Mouse (Mus musculus) CH12.LX (cell line): Measurements from ENCODE around the gene Fcer2a. TPM values are rescaled to one million over a fixed set of nuclear protein-coding genes. Genes with fewer than 3 reads are reported as not detected.

Experiments
- DNase-seq: peaks from one replicate; pipeline ENCODE4 v3.0.0-alpha.2; 2013; ENCODE audit errors: extremely low read depth
- H3K27ac ChIP-seq: 2 replicates; pipeline ENCODE4 v1.5.1; 2012; ENCODE audit warnings: low read depth, mild to moderate bottlenecking, control low read depth, moderate library complexity; ENCODE audit not compliant: insufficient read depth
- H3K27me3 ChIP-seq: replicated peaks from 2 replicates; pipeline ENCODE3; 2012; ENCODE audit warnings: inconsistent platforms
- H3K36me3 ChIP-seq, 2 experiments: replicated peaks in 1 of 2; 2 replicates each; pipeline versions ENCODE3 to v1.6.1; 2012; ENCODE audit warnings: inconsistent platforms in 1 of 2, low read length in 1 of 2, mild to moderate bottlenecking in 1 of 2, mixed read lengths in 1 of 2, moderate library complexity in 1 of 2; ENCODE audit not compliant: control insufficient read depth in 1 of 2, insufficient read depth in 1 of 2
- H3K4me1 ChIP-seq, 2 experiments: 2 replicates each; pipeline ENCODE4 v1.6.1; 2012; ENCODE audit warnings: inconsistent platforms in 1 of 2, moderate library complexity in 1 of 2; ENCODE audit not compliant: insufficient read depth in 2 of 2, control insufficient read depth in 1 of 2
- H3K4me2 ChIP-seq: 2 replicates; pipeline ENCODE4 v1.6.1; 2012; ENCODE audit warnings: low read depth, mild to moderate bottlenecking, control low read depth; ENCODE audit not compliant: poor library complexity, insufficient read depth, severe bottlenecking
- H3K4me3 ChIP-seq, 3 experiments: fragments of 150-350 bp in 1 of 3; sonication (generic) in 1 of 3; replicated peaks in 1 of 3; 2 replicates each; pipeline versions ENCODE3 to v1.5.1; 2011 to 2012; ENCODE audit warnings: low read depth in 2 of 3, low read length in 2 of 3, mild to moderate bottlenecking in 2 of 3, moderate library complexity in 2 of 3, control low read depth in 1 of 3, improper control_type of control experiment in 1 of 3, inconsistent platforms in 1 of 3, mixed read lengths in 1 of 3; ENCODE audit not compliant: poor library complexity in 1 of 3
- H3K79me2 ChIP-seq: replicated peaks from 2 replicates; pipeline ENCODE4 v1.6.1; 2012; ENCODE audit warnings: mild to moderate bottlenecking, moderate library complexity; ENCODE audit not compliant: control insufficient read depth, poor library complexity, insufficient read depth, severe bottlenecking; ENCODE audit errors: extremely low read depth
- H3K9ac ChIP-seq: 2 replicates; pipeline ENCODE4 v1.6.1; 2012; ENCODE audit warnings: low read depth, mild to moderate bottlenecking, control low read depth, moderate library complexity; ENCODE audit not compliant: insufficient read depth
- H3K9me3 ChIP-seq: replicated peaks from 2 replicates; pipeline ENCODE3; 2012; ENCODE audit warnings: low read length, inconsistent platforms, mixed read lengths
- BHLHE40 ChIP-seq: IDR thresholded peaks from 2 replicates; pipeline ENCODE4 v1.6.1; 2011; ENCODE audit warnings: mild to moderate bottlenecking, low read depth, low read length, improper control_type of control experiment
- CHD2 ChIP-seq: IDR thresholded peaks from 2 replicates; pipeline ENCODE4 v1.6.1; 2011; ENCODE audit warnings: low read length, improper control_type of control experiment
- CTCF ChIP-seq, 2 experiments: IDR thresholded peaks in 1 of 2; conservative IDR thresholded peaks in 1 of 2; 2 replicates each; pipeline ENCODE4 v1.5.1; 2011 to 2012; ENCODE audit warnings: low read depth in 2 of 2, low read length in 2 of 2, improper control_type of control experiment in 1 of 2, inconsistent platforms in 1 of 2, mild to moderate bottlenecking in 1 of 2, moderate library complexity in 1 of 2
- ETS1 ChIP-seq: conservative IDR thresholded peaks from 2 replicates; pipeline ENCODE4 v1.6.1; 2012; ENCODE audit warnings: low read depth, mild to moderate bottlenecking, inconsistent platforms, low read length, improper control_type of control experiment, moderate library complexity
- GABPA ChIP-seq: IDR thresholded peaks from 2 replicates; pipeline ENCODE4 v1.6.1; 2012; ENCODE audit warnings: low read depth, low read length, improper control_type of control experiment, inconsistent platforms; ENCODE audit not compliant: insufficient replicate concordance
- IRF4 ChIP-seq: IDR thresholded peaks from 2 replicates; pipeline ENCODE4 v1.6.1; 2014; ENCODE audit warnings: low read depth, mild to moderate bottlenecking, inconsistent platforms, low read length, improper control_type of control experiment
- JUN ChIP-seq: IDR thresholded peaks from 2 replicates; pipeline ENCODE4 v1.6.1; 2011; ENCODE audit warnings: low read depth, mild to moderate bottlenecking, low read length, improper control_type of control experiment, moderate library complexity; ENCODE audit not compliant: insufficient read depth
- MAFK ChIP-seq: IDR thresholded peaks from 2 replicates; pipeline ENCODE4 v1.6.1; 2011; ENCODE audit warnings: low read length, improper control_type of control experiment; ENCODE audit not compliant: insufficient replicate concordance
- MAZ ChIP-seq: IDR thresholded peaks from 2 replicates; pipeline ENCODE4 v1.6.1; 2012; ENCODE audit warnings: low read depth, mild to moderate bottlenecking, inconsistent platforms, low read length, improper control_type of control experiment, moderate library complexity
- MEF2A ChIP-seq: IDR thresholded peaks from 2 replicates; pipeline ENCODE4 v1.6.1; 2014; ENCODE audit warnings: low read depth, mild to moderate bottlenecking, inconsistent platforms, low read length, improper control_type of control experiment, borderline replicate concordance
- MXI1 ChIP-seq: IDR thresholded peaks from 2 replicates; pipeline ENCODE4 v1.6.1; 2011; ENCODE audit warnings: mild to moderate bottlenecking, low read depth, low read length, improper control_type of control experiment
- MYC ChIP-seq: IDR thresholded peaks from 2 replicates; pipeline ENCODE4 v1.6.1; 2011; ENCODE audit warnings: low read depth, mild to moderate bottlenecking, improper control_type of control experiment, low read length
- NELFE ChIP-seq: IDR thresholded peaks from 2 replicates; pipeline ENCODE4 v1.6.1; 2011; ENCODE audit warnings: low read depth, low read length, improper control_type of control experiment
- NRF1 ChIP-seq: IDR thresholded peaks from 2 replicates; pipeline ENCODE4 v1.6.1; 2014; ENCODE audit warnings: low read depth, mild to moderate bottlenecking, inconsistent platforms, low read length, improper control_type of control experiment, moderate library complexity
- PAX5 ChIP-seq: IDR thresholded peaks from 2 replicates; pipeline ENCODE4 v1.6.1; 2012; ENCODE audit warnings: low read length, inconsistent platforms, mixed read lengths
- POLR2AphosphoS2 ChIP-seq: IDR thresholded peaks from 2 replicates; pipeline ENCODE4 v1.6.1; 2011; ENCODE audit warnings: low read depth, low read length, improper control_type of control experiment
- RAD21 ChIP-seq: IDR thresholded peaks from 2 replicates; pipeline ENCODE4 v1.6.1; 2011; ENCODE audit warnings: low read depth, mild to moderate bottlenecking, low read length, improper control_type of control experiment, moderate library complexity
- RCOR1 ChIP-seq: conservative IDR thresholded peaks from 2 replicates; pipeline ENCODE4 v1.6.1; 2012; ENCODE audit warnings: low read depth, mild to moderate bottlenecking, inconsistent platforms, low read length, improper control_type of control experiment
- SMC3 ChIP-seq: IDR thresholded peaks from 2 replicates; pipeline ENCODE4 v1.6.1; 2011; ENCODE audit warnings: low read depth, low read length, improper control_type of control experiment
- TCF12 ChIP-seq: IDR thresholded peaks from 2 replicates; pipeline ENCODE4 v1.6.1; 2014; ENCODE audit warnings: low read depth, mild to moderate bottlenecking, inconsistent platforms, low read length, improper control_type of control experiment
- UBTF ChIP-seq: IDR thresholded peaks from 2 replicates; pipeline ENCODE4 v1.6.1; 2012; ENCODE audit warnings: low read depth, mild to moderate bottlenecking, inconsistent platforms, low read length, improper control_type of control experiment, moderate library complexity
- USF1 ChIP-seq: IDR thresholded peaks from 2 replicates; pipeline ENCODE4 v1.6.1; 2014; ENCODE audit warnings: low read depth, mild to moderate bottlenecking, inconsistent platforms, low read length, improper control_type of control experiment
- USF2 ChIP-seq: conservative IDR thresholded peaks from 2 replicates; pipeline ENCODE4 v1.6.1; 2011; ENCODE audit warnings: low read depth, low read length, improper control_type of control experiment
- ZC3H11A ChIP-seq: IDR thresholded peaks from 2 replicates; pipeline ENCODE4 v1.6.1; 2012; ENCODE audit warnings: low read depth, mild to moderate bottlenecking, inconsistent platforms, low read length, improper control_type of control experiment
- ZKSCAN1 ChIP-seq: IDR thresholded peaks from 2 replicates; pipeline ENCODE4 v1.6.1; 2012; ENCODE audit warnings: low read depth, inconsistent platforms, low read length, improper control_type of control experiment, borderline replicate concordance
- ZMIZ1 ChIP-seq: IDR thresholded peaks from 2 replicates; pipeline ENCODE4 v1.6.1; 2012; ENCODE audit warnings: low read depth, mild to moderate bottlenecking, inconsistent platforms, low read length, improper control_type of control experiment
- ZNF384 ChIP-seq: IDR thresholded peaks from 2 replicates; pipeline ENCODE4 v1.6.1; 2012; ENCODE audit warnings: low read depth, low read length, improper control_type of control experiment, inconsistent platforms
- dilution Hi-C: fragments of 300-500 bp; cut with MboI; formaldehyde crosslinking; loops from 2 replicates; pipeline ENCODE4 v1.14.3; 2020; ENCODE audit warnings: low sequenced_read_pairs; ENCODE audit not compliant: extremely low pct_unique_long_range_greater_than_20kb, extremely low pct_ligation_motif_present
- in situ Hi-C: fragments of 300-500 bp; cut with MboI; formaldehyde crosslinking; loops from 3 replicates; pipeline ENCODE4 v1.14.3; 2019; ENCODE audit warnings: low sequenced_read_pairs, low pct_ligation_motif_present, low pct_unique_long_range_greater_than_20kb, mixed read lengths
- polyA plus RNA-seq: library from polyadenylated mRNA; unstranded; fragments of >175 nt; gene quantifications from 2 replicates; pipeline ENCODE4 v1.2.1, GENCODE M21; 2012; ENCODE audit warnings: low read depth; ENCODE audit not compliant: insufficient read length
- total RNA-seq, 2 experiments: library from RNA; depleted of rRNA; stranded (reverse); fragments of 300-350 nt in 1 of 2; fragments of >200 nt in 1 of 2; gene quantifications; 2 replicates each; pipeline ENCODE4 v1.2.3; 2012 to 2014

The Fcer2a gene
- total and polyA plus RNA-seq, 3 experiments: 1.5 to 15.6 (median 3.7) TPM

DNA sequence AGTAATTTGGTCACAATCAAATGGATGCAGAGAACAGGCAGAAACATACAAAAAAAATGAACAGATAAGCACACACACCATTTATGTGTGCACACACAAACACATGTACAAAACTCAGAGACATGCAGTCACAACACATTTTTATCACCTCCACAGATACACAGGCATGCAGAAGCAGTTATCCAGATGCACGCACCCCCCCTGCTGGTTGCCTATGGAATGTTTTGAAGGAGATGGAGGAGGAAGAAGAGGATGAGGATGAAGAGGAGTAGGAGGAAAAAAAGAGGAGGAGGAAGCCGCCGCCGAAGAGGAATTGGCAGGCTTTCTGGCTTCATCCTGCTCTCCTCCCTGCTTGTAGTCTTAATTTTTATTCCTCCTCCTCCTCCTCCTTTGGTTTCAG is 11.7 kb upstream of the Fcer2a start:
- Histone ChIP-seq H3K9me3 (no peaks in the 10 kb centered on the region), H3K9ac (no peak overlapping the region), H3K79me2 (no peaks in the 10 kb centered on the region), H3K27me3 (peaks cover 22% of the 10 kb centered on the region), H3K27ac (no peak overlapping the region), H3K4me2 (no peak overlapping the region), H3K4me3 (no peak overlapping the region), H3K36me3 (no peaks in the 10 kb centered on the region), H3K4me1 (peaks cover 4 to 16% of the 10 kb centered on the region in 2 experiments)
- in situ Hi-C loops (loop anchor here (25.0 kb wide), 2 partner anchors 432 to 657 kb away; partner anchors contain the start of gene Cd209g), dilution Hi-C loops (no loop called here)
- DNase-seq: peak; percentile 22
- peak; percentile 45 for TF ChIP-seq RAD21
- no peak for TF ChIP-seq UBTF
- no peak for TF ChIP-seq ETS1
- TF ChIP-seq TCF12: no peak
- TF ChIP-seq CHD2: no peak
- TF ChIP-seq USF1: no peak
- peak; percentile 19 to 58; a peak in 2 of 4 replicates for TF ChIP-seq CTCF (conservative IDR thresholded peaks at IDR 0.05 in 1 of 2, IDR thresholded peaks at IDR 0.05 in 1 of 2; ENCODE audit: low read depth in 2 of 2, low read length in 2 of 2)
- TF ChIP-seq MYC: no peak
- TF ChIP-seq MXI1: no peak
- no peak for TF ChIP-seq MEF2A
- TF ChIP-seq PAX5: no peak
- no peak for TF ChIP-seq RCOR1
- no peak for TF ChIP-seq ZKSCAN1
- no peak for TF ChIP-seq GABPA
- no peak for TF ChIP-seq MAZ
- no peak for TF ChIP-seq BHLHE40
- no peak for TF ChIP-seq NELFE
- TF ChIP-seq NRF1: no peak
- TF ChIP-seq SMC3: 0 out of 2 replicates have a peak, but pooled peaks have one; percentile 23
- no peak for TF ChIP-seq ZNF384

DNA sequence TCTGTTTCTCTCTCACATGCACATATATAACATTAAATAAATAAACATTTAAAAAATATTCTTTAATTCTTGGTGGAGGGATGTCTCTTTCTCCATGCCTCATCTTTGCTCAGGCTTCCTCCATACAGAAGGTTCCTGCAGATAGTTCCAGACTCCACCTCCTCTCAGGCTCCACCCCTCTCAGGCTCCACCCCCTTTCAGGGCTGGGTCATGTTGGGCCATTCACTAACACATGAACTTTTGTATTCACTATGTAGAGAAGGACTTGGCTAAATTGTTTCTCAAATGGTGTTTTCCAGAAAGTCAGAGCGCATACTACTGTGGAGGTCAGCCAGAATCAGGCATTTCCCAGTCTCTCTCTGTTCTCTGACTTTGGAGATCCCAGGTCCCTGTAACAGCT is 7.5 kb upstream of the Fcer2a start:
- Histone ChIP-seq H3K79me2 (no peaks in the 10 kb centered on the region), H3K4me3 (no peak overlapping the region), H3K27me3 (peaks cover 3% of the 10 kb centered on the region), H3K9ac (no peak overlapping the region), H3K9me3 (no peaks in the 10 kb centered on the region), H3K4me1 (0 out of 4 replicates have a peak, but pooled peaks cover 0 to 3% of the 10 kb centered on the region in 2 experiments), H3K36me3 (no peaks in the 10 kb centered on the region), H3K4me2 (no peak overlapping the region), H3K27ac (no peak overlapping the region)
- in situ Hi-C loops: loop anchor here (25.0 kb wide), 2 partner anchors 436 to 661 kb away; partner anchors contain the start of gene Cd209g
- DNase-seq: peak; percentile 31
- dilution Hi-C loops: no loop called here
- TF ChIP-seq RCOR1 (no peak), POLR2AphosphoS2 (no peak), ZC3H11A (no peak), MAFK (no peak), BHLHE40 (no peak), ZKSCAN1 (no peak), ZNF384 (no peak), IRF4 (no peak), ZMIZ1 (no peak), MAZ (no peak), JUN (no peak), CHD2 (no peak), USF2 (no peak), NELFE (no peak), PAX5 (no peak), NRF1 (no peak)
